Mouse (Mus musculus) kidney, adult 8-10 months (tissue): ENCODE data around the gene Sectm1a.
"Not testable (repeated sequence)": the region's sequence is repeated elsewhere in the genome, so short reads cannot be mapped to it uniquely, and the experiment has no call there.

Experiments
- DNase-seq, 2 experiments: peaks; one replicate each; pipeline ENCODE4 v3.0.0; 2022

The Sectm1a gene

DNA sequence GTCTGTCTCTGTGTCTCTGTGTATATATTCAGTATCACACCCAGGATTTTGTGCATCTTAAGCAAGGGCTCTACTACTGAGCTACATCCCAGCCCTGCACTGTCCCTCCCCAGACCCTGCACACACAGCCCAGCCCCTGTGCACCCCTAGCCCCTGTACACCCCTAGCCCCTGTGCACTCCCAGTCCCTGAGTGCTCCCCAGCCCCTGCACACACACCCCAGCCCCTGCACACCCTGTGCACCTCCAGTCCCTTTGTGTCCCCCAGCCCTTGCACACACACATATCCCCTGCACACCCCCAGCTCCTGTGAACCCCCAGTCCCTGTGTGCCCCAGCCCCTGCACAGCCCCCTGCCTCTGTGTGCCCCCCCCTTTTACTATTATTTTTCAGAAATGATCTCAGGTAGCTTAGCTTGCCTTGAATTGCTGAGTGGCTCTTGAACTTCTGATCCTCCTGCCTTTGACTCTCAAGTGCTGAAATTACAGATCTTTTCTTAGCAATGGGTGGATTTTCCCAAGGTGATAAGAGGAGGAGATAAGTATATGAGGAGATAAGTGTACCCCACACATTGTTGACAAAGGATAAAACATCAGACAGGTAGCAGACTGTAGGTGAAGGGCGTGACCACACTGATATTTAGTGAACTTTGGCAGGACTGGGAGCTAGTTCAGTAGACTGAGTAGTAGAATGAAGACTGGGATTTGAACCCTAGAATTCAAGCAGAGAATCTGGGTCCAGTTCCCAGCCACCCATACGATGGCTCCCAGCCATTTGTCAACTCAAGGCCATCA, 8.9 kb upstream of the Sectm1a start:
- no peak for DNase-seq

- DNase-seq = no peak
Measured at GRCm38 (mm10) chr11:121088997-121089396, 8.0 kb upstream of the Sectm1a start.

DNA sequence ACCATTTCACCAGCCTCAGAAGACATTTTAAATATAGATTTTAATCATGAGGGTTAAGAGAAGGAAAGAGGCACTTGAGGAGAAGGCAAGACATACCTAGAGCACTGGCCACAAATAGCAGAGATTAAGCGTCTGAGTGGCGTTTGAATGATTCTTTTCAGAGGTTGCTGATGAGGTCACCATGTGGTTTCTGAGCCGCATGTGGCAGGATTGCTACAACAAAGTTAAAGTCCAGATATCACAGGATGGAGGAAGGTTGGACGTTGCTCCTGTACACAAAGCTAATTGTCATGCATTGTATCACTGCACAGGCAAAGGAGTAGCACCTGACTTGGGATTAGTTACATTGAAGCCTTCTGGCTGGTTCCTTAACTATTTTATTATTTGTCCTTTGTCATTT, 5.3 kb upstream of the Sectm1a start:
- DNase-seq = no peak

GRCm38 (mm10) chr11:121085181-121085580, 4.2 kb upstream of the Sectm1a start:
- DNase-seq = no peak

- no peak for DNase-seq
Measured at GRCm38 (mm10) chr11:121082857-121083500, 2.0 kb upstream of the Sectm1a start.

DNA sequence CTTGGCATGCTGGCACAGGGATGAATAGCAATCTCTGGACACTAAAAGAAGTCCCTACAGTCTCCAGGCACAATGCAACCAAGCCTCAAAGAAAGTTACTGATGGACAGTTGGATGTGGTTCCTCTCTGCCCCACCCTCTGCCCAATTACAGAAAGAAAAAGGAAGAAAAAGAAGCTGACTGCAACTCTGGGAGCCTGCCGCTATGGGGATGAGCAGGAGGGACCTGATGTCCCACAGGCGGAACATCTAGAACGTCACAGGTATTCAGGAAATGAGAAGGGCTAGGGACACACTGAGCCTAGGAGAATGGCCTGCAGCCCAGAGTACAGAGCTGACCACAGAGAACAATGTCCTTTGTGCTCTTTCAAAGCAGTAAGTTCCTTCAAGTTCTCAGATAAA, 1.2 kb upstream of the Sectm1a start:
- no peak for DNase-seq

GRCm38 (mm10) chr11:121080330-121080729, 690 bp downstream of the Sectm1a start:
- DNase-seq = no peak

- DNase-seq = no peak
Measured at GRCm38 (mm10) chr11:121075655-121076054, 5.4 kb downstream of the Sectm1a start.

DNA sequence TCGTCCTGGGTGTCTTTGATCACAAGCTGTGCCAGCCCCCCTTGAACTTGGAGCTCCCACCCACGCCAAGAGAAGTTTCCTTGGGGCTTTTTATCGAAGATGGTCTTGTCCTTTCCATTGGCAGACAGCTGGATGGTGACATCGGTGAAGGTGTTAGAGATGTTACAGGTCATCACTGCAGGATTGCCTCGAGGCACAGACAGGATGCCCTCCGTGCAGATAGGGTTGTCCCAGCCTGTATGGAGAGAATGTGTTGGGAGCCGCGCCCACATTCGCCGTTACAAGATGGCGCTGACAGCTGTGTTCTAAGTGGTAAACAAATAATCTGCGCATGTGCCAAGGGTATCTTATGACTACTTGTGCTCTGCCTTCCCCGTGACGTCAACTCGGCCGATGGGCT, 11.4 kb downstream of the Sectm1a start:
- DNase-seq = not testable (repeated sequence)

- peak in 1 of 2 experiments; percentile 47 for DNase-seq
Measured at GRCm38 (mm10) chr11:121067895-121068294, 13.1 kb downstream of the Sectm1a start.

- no peak for DNase-seq
Measured at GRCm38 (mm10) chr11:121064197-121064596, 16.8 kb downstream of the Sectm1a start.

DNA sequence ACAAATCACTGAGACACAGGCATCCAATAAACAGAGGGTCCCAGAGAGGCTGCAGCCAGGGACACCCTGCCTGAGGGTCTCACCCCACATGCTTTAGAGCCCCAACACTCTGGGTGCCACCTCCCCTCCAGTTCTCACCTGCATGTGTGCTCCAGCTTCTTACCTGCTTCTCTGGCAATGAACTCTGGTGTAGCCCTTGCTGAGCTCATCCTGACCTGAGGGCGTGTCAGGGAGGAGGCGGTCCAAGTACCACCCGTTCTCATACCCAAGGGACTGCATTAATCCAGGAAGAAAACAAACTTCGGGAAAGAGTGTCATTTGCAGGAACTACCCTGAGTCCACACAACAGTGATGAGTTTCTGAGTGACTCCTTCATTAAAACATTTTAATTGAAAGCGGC, 17.6 kb downstream of the Sectm1a start, which contains the start of gene Sectm1b:
Sectm1b (minus strand) TSS at position 191 of the 400 bp plus-strand sequence.
- peak; percentile 53 to 68 for DNase-seq

DNA sequence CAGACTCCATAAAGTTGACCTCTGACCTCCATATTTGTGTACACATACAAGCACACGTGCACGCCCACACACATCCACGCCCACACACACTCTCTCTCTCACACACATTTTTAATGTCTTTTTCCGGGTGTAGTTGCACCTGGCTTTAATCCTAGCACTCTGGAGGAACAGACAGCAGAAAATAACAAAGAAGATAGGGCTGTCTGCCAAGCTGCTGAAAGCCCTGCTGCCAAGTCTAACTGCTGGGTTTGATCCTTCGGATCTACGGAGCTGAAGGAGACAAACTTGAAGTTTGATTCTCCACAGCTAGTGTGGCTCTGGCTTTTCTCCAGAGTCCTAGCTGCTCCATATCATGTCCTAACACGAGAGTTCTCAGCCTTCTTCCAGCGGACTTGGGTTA, 19.4 kb downstream of the Sectm1a start:
- DNase-seq = no peak

- not testable (repeated sequence) for DNase-seq
Measured at GRCm38 (mm10) chr11:121060401-121061067, 20.5 kb downstream of the Sectm1a start.

DNA sequence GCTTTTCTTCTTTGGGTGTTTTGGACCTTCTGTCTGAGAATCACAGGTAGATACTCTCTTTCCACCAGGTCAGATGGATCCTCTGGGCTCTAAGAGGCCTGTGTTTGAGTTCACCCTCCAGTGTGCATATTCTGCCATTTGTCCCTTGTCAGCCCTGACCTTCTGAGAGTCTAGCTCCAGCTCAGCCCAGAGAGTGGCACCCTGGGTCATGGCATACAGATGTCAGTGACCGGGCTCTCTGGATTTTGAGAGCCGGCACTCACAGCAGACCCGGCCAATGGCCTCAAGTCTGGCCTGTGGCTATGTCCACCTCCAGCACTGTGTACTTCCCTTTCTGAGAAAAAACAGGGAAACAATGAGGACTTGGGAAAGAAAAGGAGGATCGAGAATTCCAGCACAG, 21.5 kb downstream of the Sectm1a start:
- DNase-seq = no peak

- peak; percentile 69 to 77 for DNase-seq
Measured at GRCm38 (mm10) chr11:121058956-121059355, 22.1 kb downstream of the Sectm1a start.

GRCm38 (mm10) chr11:121058122-121058521, 22.9 kb downstream of the Sectm1a start:
- peak; percentile 91 to 95 for DNase-seq

DNA sequence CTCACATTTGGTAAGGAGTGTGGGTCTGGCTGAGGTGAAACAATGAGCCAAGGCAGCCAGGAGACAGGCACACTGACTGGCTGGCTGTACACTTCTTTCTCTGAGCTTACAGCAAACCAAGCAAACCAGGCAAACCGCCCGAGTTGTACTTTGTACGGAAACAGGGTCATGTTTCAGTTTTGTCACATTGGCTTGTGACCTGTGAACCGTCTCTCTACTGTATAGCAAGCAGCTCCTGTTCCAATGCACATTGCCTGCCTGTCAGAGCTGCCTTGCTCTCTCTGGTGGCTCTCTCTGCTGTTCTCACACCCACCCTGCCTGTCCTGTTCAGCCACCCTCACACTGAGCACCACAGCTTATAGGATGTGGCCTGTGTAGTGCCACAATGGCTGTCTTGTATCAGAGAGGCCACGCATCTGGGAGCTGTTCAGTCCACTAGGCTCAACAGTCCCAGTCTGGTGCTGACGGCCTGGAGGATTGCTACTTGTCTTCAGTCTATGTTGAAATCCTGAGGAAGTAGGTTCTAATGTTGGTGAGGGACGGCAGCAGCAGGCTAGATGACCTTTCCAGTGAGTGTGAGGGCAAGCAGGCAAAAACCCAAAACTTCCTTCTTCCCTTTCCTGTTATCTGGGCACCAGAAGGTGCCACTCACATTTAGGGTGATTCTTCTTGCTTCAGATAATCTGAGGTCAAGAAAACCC, 24.3 kb downstream of the Sectm1a start:
- peak; percentile 82 to 84 for DNase-seq

DNA sequence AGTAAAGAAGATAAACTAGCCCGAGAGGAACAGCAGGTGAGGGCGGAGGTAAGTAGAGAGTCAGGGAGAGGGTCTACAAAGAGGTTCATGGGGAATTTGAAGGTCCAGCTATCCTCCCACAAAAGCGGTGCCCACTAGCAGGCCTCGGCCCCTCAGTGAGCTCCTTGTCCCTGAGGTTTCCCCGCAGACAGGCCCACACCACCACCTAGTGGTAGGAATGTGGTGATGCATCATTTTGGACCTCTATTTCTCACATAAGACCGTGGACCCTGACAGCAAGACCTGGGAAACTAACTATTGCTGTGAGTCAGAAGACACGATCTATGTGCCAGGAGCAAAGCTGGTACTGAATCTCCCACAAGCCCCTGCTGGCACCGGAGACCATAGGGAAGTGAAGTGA, 27.5 kb downstream of the Sectm1a start:
- peak; percentile 81 to 92 for DNase-seq

DNA sequence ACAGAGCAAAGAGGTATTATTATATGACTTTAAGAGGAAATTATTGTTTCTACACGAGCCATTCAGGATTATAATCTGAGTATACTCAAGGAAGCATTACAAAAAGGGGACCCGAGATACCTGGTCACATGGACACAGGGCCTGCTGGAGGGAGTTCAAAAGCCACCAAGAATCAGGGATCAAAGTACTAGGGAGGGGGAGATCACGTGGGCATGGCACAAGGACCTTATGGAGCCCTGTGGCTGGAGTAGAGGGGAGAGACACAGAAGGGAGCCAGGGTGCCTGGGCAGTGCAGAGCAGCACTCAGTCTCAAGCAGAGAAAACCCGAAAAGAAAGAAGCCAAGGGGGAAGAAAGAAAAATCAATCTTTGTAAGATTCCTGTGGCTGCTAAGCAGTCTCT, 28.6 kb downstream of the Sectm1a start:
- peak; percentile 70 to 75 for DNase-seq

- no peak for DNase-seq
Measured at GRCm38 (mm10) chr11:121051793-121052192, 29.2 kb downstream of the Sectm1a start.

- DNase-seq = no peak
Measured at GRCm38 (mm10) chr11:121049840-121050239, 31.2 kb downstream of the Sectm1a start.

DNA sequence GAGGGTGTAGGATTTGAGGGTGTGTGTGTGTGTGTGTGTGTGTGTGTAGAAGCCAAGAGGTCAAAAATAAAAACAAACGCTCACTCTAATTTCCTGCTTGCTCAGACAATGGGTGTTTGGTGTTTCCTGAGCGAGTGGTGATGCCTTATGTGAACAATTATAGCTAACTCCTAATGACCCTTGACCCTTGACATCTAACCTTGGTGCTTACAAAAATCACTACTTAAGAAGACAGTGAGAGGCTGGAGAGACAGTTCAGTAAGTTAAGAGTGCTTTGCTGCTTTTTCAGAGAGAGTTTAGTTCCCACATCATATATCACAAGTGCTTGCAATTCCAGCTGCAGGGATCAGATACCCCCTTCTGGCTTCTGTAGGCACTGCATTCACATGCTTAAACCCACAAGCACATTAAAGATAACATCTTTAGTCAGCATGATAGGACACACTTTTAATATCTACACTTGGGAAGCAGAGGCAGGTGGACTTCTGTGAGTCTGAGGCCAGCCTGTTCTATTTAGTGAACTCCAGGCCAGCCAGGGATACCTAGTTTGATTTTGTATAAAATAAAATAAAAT, 33.1 kb downstream of the Sectm1a start:
- no peak for DNase-seq
